Mouse (Mus musculus) ES-E14 (cell line): ENCODE data around the gene Ak9.

Experiments
- CHD2 ChIP-seq: IDR thresholded peaks from 2 replicates; pipeline ENCODE4 v1.6.1; 2014; ENCODE audit warnings: mild to moderate bottlenecking, low read depth, low read length, inconsistent platforms
- HCFC1 ChIP-seq: IDR thresholded peaks from 2 replicates; pipeline ENCODE4 v1.6.1; 2012; ENCODE audit warnings: low read length, inconsistent platforms, borderline replicate concordance; ENCODE audit not compliant: insufficient read depth
- MAFK ChIP-seq: IDR thresholded peaks from 2 replicates; pipeline ENCODE4 v1.6.1; 2014; ENCODE audit warnings: mild to moderate bottlenecking, low read depth, low read length, inconsistent platforms; ENCODE audit not compliant: insufficient read depth
- ZC3H11A ChIP-seq: IDR thresholded peaks from 2 replicates; pipeline ENCODE4 v1.6.1; 2012; ENCODE audit warnings: low read depth, mild to moderate bottlenecking, inconsistent platforms, low read length, borderline replicate concordance
- ZNF384 ChIP-seq: IDR thresholded peaks from 2 replicates; pipeline ENCODE4 v1.6.1; 2012; ENCODE audit warnings: low read depth, low read length, inconsistent platforms

DNA sequence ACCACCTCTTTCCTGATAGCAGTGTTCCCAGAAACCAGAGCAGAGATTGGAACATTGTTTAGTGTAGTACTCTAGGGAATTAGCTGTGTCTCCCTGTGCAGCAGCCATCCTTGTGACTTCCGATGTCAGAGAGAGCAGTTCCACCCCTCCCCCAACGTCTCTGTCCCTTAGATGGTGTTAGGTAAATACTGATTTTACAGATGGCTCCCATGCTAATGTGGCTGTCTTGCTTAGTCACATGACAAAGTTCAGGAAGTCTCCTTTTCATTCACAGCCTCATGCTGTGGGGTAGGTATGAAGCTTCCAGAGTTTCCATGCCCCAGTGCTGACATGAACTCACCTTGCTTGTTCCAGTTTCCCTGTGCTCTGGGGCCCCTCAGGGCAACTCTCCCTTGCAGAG is 156.7 kb downstream of the Ak9 start:
- TF ChIP-seq ZC3H11A (no peak), MAFK (no peak), HCFC1 (no peak), CHD2 (no peak), ZNF384 (no peak)
